Mouse (Mus musculus): ENCODE measurements around the gene Noxo1. TPM values are rescaled to one million over a fixed set of nuclear protein-coding genes. Genes with fewer than 3 reads are reported as not detected.
"Not testable (repeated sequence)": the region's sequence is repeated elsewhere in the genome, so short reads cannot be mapped to it uniquely, and the experiment has no call there.

Gene Noxo1
- total and polyA plus RNA-seq, 3 experiments, result 0.62 to 2.4 TPM; not detected in 1

GRCm38 (mm10) chr17:24667416-24667815 lies 28.6 kb upstream of the Noxo1 start:
- H3K36me3 ChIP-seq (ENCODE audit: control insufficient read depth in 1 of 2, insufficient read depth in 2 of 2, low read length in 2 of 2), result peaks cover 0 to 14% of the 10 kb centered on the region in 2 experiments; a peak in 2 of 4 replicates
- H3K9me3 ChIP-seq (replicated peaks; ENCODE audit: insufficient read depth, low read length), result no peaks in the 10 kb centered on the region
- H3K27me3 ChIP-seq (ENCODE audit: control insufficient read depth in 1 of 2, insufficient read depth in 2 of 2, low read length in 2 of 2), result peaks cover 0 to 2% of the 10 kb centered on the region in 2 experiments; a peak in 1 of 4 replicates
- no peak overlapping the region for H3K4me3 ChIP-seq (ENCODE audit: control insufficient read depth in 1 of 2, insufficient read depth in 1 of 2, low read depth in 2 of 2, low read length in 2 of 2)
- peaks cover 28% of the 10 kb centered on the region for H3K79me2 ChIP-seq (ENCODE audit: control insufficient read depth, insufficient read depth, low read length, poor library complexity)
- H3K9ac ChIP-seq (ENCODE audit: control insufficient read depth, low read depth, low read length, poor library complexity, severe bottlenecking), result no peak overlapping the region
- peak; percentile 83 for DNase-seq (ENCODE audit: low read depth, low spot score)
- H3K4me1 ChIP-seq (ENCODE audit: control insufficient read depth in 1 of 2, insufficient read depth in 2 of 2, low read length in 2 of 2), result peaks cover 0 to 26% of the 10 kb centered on the region in 2 experiments; a peak in 3 of 4 replicates
- no peak overlapping the region for H3K27ac ChIP-seq (ENCODE audit: control insufficient read depth, low read depth, low read length)
- TF ChIP-seq SMC3 (IDR thresholded peaks at IDR 0.05; ENCODE audit: low read depth, low read length) (peak; percentile 86), BHLHE40 (IDR thresholded peaks at IDR 0.05; ENCODE audit: borderline replicate concordance, low read depth, low read length) (no peak), RAD21 (IDR thresholded peaks at IDR 0.05; ENCODE audit: low read depth, low read length) (peak; percentile 82), CTCF (IDR thresholded peaks at IDR 0.05 in 2 of 3, conservative IDR thresholded peaks at IDR 0.05 in 1 of 3; ENCODE audit: control insufficient read depth in 1 of 3, insufficient read depth in 1 of 3, low read depth in 2 of 3, low read length in 3 of 3, poor library complexity in 1 of 3, severe bottlenecking in 1 of 3) (peak; percentile 79 to 90 (median 88)), ZKSCAN1 (IDR thresholded peaks at IDR 0.05; ENCODE audit: low read depth, low read length) (no peak), ZC3H11A (IDR thresholded peaks at IDR 0.05; ENCODE audit: low read depth, low read length) (peak; percentile 59), SIN3A (IDR thresholded peaks at IDR 0.05; ENCODE audit: low read length) (peak; percentile 48; the same call in 1 of the 2 replicates)

GRCm38 (mm10) chr17:24669214-24669544 lies 26.9 kb upstream of the Noxo1 start:
- Histone ChIP-seq H3K36me3 (ENCODE audit: control insufficient read depth in 1 of 2, insufficient read depth in 2 of 2, low read length in 2 of 2) (peaks cover 0 to 14% of the 10 kb centered on the region in 2 experiments; a peak in 2 of 4 replicates), H3K9ac (ENCODE audit: control insufficient read depth, low read depth, low read length, poor library complexity, severe bottlenecking) (peak overlapping the region; percentile 68), H3K79me2 (ENCODE audit: control insufficient read depth, insufficient read depth, low read length, poor library complexity) (peaks cover 41% of the 10 kb centered on the region), H3K4me1 (ENCODE audit: control insufficient read depth in 1 of 2, insufficient read depth in 2 of 2, low read length in 2 of 2) (peaks cover 0 to 26% of the 10 kb centered on the region in 2 experiments; a peak in 3 of 4 replicates), H3K27ac (ENCODE audit: control insufficient read depth, low read depth, low read length) (peak overlapping the region; percentile 84), H3K4me3 (ENCODE audit: control insufficient read depth in 1 of 2, insufficient read depth in 1 of 2, low read depth in 2 of 2, low read length in 2 of 2) (peak overlapping the region; percentile 50 to 67)
- not testable (repeated sequence) for H3K27me3 ChIP-seq (ENCODE audit: control insufficient read depth in 1 of 2, insufficient read depth in 2 of 2, low read length in 2 of 2); H3K9me3 ChIP-seq (replicated peaks; ENCODE audit: insufficient read depth, low read length); DNase-seq (ENCODE audit: low read depth, low spot score)
- TF ChIP-seq MYC (IDR thresholded peaks at IDR 0.05; ENCODE audit: low read depth, low read length) (0 out of 2 replicates have a peak, but pooled peaks have one; percentile 32), ZMIZ1 (IDR thresholded peaks at IDR 0.05; ENCODE audit: low read depth, low read length) (0 out of 2 replicates have a peak, but pooled peaks have one; percentile 73)

- Histone ChIP-seq H3K79me2 (ENCODE audit: control insufficient read depth, insufficient read depth, low read length, poor library complexity) (peaks cover 46% of the 10 kb centered on the region), H3K9ac (ENCODE audit: control insufficient read depth, low read depth, low read length, poor library complexity, severe bottlenecking) (peak within 1 kb of the TSS; percentile 86), H3K4me3 (ENCODE audit: control insufficient read depth in 1 of 2, insufficient read depth in 1 of 2, low read depth in 2 of 2, low read length in 2 of 2) (peak within 1 kb of the TSS; percentile 90 to 99), H3K4me1 (ENCODE audit: control insufficient read depth in 1 of 2, insufficient read depth in 2 of 2, low read length in 2 of 2) (peaks cover 0 to 26% of the 10 kb centered on the region in 2 experiments; a peak in 3 of 4 replicates), H3K27me3 (ENCODE audit: control insufficient read depth in 1 of 2, insufficient read depth in 2 of 2, low read length in 2 of 2) (peaks cover 0 to 2% of the 10 kb centered on the region in 2 experiments; a peak in 1 of 4 replicates), H3K36me3 (ENCODE audit: control insufficient read depth in 1 of 2, insufficient read depth in 2 of 2, low read length in 2 of 2) (peaks cover 0 to 14% of the 10 kb centered on the region in 2 experiments; a peak in 2 of 4 replicates), H3K9me3 (replicated peaks; ENCODE audit: insufficient read depth, low read length) (no peaks in the 10 kb centered on the region), H3K27ac (ENCODE audit: control insufficient read depth, low read depth, low read length) (peak within 1 kb of the TSS; percentile 84)
- DNase-seq (ENCODE audit: low read depth, low spot score), result peak; percentile 94
- peak; percentile 62 for TF ChIP-seq MYB (IDR thresholded peaks at IDR 0.05; ENCODE audit: low read depth, low read length)
- TF ChIP-seq TCF12 (IDR thresholded peaks at IDR 0.05; ENCODE audit: low read depth, low read length), result peak; percentile 68
- no peak for TF ChIP-seq ZNF384 (IDR thresholded peaks at IDR 0.05; ENCODE audit: low read depth, low read length)
- peak; percentile 30; the same call in 1 of the 2 replicates for TF ChIP-seq MAX (IDR thresholded peaks at IDR 0.05; ENCODE audit: low read length)
- peak; percentile 92 for TF ChIP-seq HCFC1 (IDR thresholded peaks at IDR 0.05; ENCODE audit: low read depth, low read length)
- no peak for TF ChIP-seq GATA1 (IDR thresholded peaks at IDR 0.05; ENCODE audit: low read depth, low read length)
- TF ChIP-seq POLR2AphosphoS2 (IDR thresholded peaks at IDR 0.05; ENCODE audit: low read length), result peak; percentile 87; the same call in 1 of the 2 replicates
- no peak for TF ChIP-seq CHD2 (IDR thresholded peaks at IDR 0.05; ENCODE audit: low read length)
- peak; percentile 92 for TF ChIP-seq TBP (IDR thresholded peaks at IDR 0.05; ENCODE audit: low read depth, low read length)
- TF ChIP-seq MAFK (IDR thresholded peaks at IDR 0.05; ENCODE audit: borderline replicate concordance, low read depth, low read length), result no peak
- no peak for TF ChIP-seq ZC3H11A (IDR thresholded peaks at IDR 0.05; ENCODE audit: low read depth, low read length)
- TF ChIP-seq ZMIZ1 (IDR thresholded peaks at IDR 0.05; ENCODE audit: low read depth, low read length), result no peak; the same call in 1 of the 2 replicates
- peak; percentile 98 for TF ChIP-seq ELF1 (IDR thresholded peaks at IDR 0.05; ENCODE audit: low read depth, low read length)
- no peak for TF ChIP-seq USF2 (IDR thresholded peaks at IDR 0.05; ENCODE audit: borderline replicate concordance in 1 of 2, insufficient read depth in 1 of 2, low read depth in 1 of 2, low read length in 2 of 2)
- peak; percentile 90 for TF ChIP-seq SIN3A (IDR thresholded peaks at IDR 0.05; ENCODE audit: low read length)
- no peak for TF ChIP-seq GABPA (IDR thresholded peaks at IDR 0.05; ENCODE audit: low read depth, low read length)
- no peak; the same call in 1 of the 2 replicates for TF ChIP-seq KAT2A (conservative IDR thresholded peaks at IDR 0.05; ENCODE audit: low read depth, low read length)
Measured at GRCm38 (mm10) chr17:24669545-24670245, 26.3 kb upstream of the Noxo1 start, which contains the start of gene Zfp598. Gene Zfp598 (plus strand): TSS chr17:24669687.

All from MEL (cell line).